In the genomic region with DNA sequence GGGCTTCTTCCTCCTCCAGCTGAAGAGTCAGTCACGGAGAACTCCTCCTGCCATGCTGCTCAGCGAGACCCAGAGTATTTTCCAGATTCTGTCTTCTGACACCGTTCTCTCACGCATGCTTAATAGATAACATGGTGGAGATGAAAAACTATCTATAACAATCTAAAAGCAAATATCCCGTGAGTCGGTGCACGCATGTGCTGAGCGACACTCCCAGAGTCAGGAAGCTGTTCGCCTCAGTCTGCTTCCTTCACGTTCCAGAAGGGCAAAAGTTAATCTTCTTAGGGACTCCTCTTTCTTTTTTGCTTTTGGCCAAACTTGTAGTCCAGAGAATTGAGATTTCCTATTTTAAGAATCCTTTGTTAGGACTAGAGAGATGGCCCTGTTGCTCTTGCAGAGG, we compare ENCODE assay signal across 16 mouse cellular contexts.
DNase-seq lines count a peak whose midpoint lies in the region; ATAC-seq and TF ChIP-seq lines count a peak whose summit lies in the region.
"Had no signal": no experiment of that assay in that cellular context is flagged by ENCODE, and none has a peak within 500 bp of the region (broad histone marks: within the 10 kb centered on the region; RNA-seq: fewer than 3 reads in every experiment).

No protein-coding gene starts in this region.

- no peak for TF ChIP-seq EP300 in heart, postnatal 0 days (IDR thresholded peaks at IDR 0.05; ENCODE audit: low read depth)

- no peak overlapping the region for H3K9ac ChIP-seq in heart, postnatal 0 days (replicated peaks; ENCODE audit: low read depth, low read length)
- H3K9ac ChIP-seq in ES-E14 (ENCODE audit: insufficient read depth, low read depth, low read length, poor library complexity, severe bottlenecking): no peak overlapping the region
- no peak overlapping the region for H3K9ac ChIP-seq in hindbrain, embryonic 16.5 days (ENCODE audit: low read depth, low read length)
- no peak overlapping the region for H3K9ac ChIP-seq in midbrain, embryonic 16.5 days (ENCODE audit: low read depth, low read length)
- H3K9ac ChIP-seq: embryonic facial prominence, embryonic 12.5 days; liver, embryonic 14.5 days had no signal

- peak overlapping the region; percentile 30; the same call in 1 of the 2 replicates for H3K4me2 ChIP-seq in heart, postnatal 0 days (ENCODE audit: low read depth, low read length)
- H3K4me2 ChIP-seq in hindbrain, embryonic 16.5 days (ENCODE audit: low read length): peak overlapping the region; percentile 33
- peak overlapping the region; percentile 19 for H3K4me2 ChIP-seq in midbrain, embryonic 16.5 days (ENCODE audit: low read length)
- H3K4me2 ChIP-seq: embryonic facial prominence, embryonic 12.5 days had no signal

- H3K4me3 ChIP-seq in heart, postnatal 0 days (ENCODE audit: low read depth, low read length): no peak overlapping the region
- H3K4me3 ChIP-seq in ES-E14 (ENCODE audit: insufficient read depth in 1 of 2, low read depth in 1 of 2, low read length in 2 of 2, poor library complexity in 1 of 2, severe bottlenecking in 1 of 2): peak overlapping the region; percentile 10 to 37; a peak in 3 of 4 replicates
- no peak overlapping the region for H3K4me3 ChIP-seq in hindbrain, embryonic 16.5 days (ENCODE audit: low read length)
- H3K4me3 ChIP-seq in midbrain, embryonic 16.5 days (ENCODE audit: low read depth, low read length): no peak overlapping the region
- H3K4me3 ChIP-seq: embryonic facial prominence, embryonic 12.5 days; limb, embryonic 10.5 days; myocyte had no signal

- ATAC-seq in heart, postnatal 0 days (ENCODE audit: insufficient read depth, low read depth): no peak
- ATAC-seq in hindbrain, embryonic 16.5 days: no peak
- ATAC-seq in midbrain, embryonic 16.5 days: 0 out of 2 replicates have a peak, but pooled peaks have one; percentile 42

- H3K27me3 ChIP-seq in heart, postnatal 0 days (ENCODE audit: control insufficient read depth, insufficient read depth, low read length): no peaks in the 10 kb centered on the region
- no peaks in the 10 kb centered on the region for H3K27me3 ChIP-seq in hindbrain, embryonic 16.5 days (replicated peaks; ENCODE audit: control insufficient read depth, insufficient read depth, low read length)
- no peaks in the 10 kb centered on the region for H3K27me3 ChIP-seq in midbrain, embryonic 16.5 days (ENCODE audit: control insufficient read depth, insufficient read depth, low read depth, low read length)
- H3K27me3 ChIP-seq: embryonic facial prominence, embryonic 12.5 days had no signal

- DNase-seq in heart, postnatal 0 days (ENCODE audit: low spot score): no peak
- DNase-seq in heart, postnatal 4 days: no peak
- no peak for DNase-seq in ES-E14 (ENCODE audit: low read depth, low spot score)
- DNase-seq in layer of hippocampus, postnatal 10 days (ENCODE audit: low spot score in 2 of 2): no peak
- no peak for DNase-seq in ovary, postnatal 14 days (ENCODE audit: low spot score)
- DNase-seq: adrenal gland, adult 8-10 months; cerebellum, adult 9-11 months; lung, postnatal 4 days; spleen, adult 18-20 months; thymus, adult 18-20 months had no signal

- in situ Hi-C loops in ES-E14 (cut with MboI; ENCODE audit: low sequenced_read_pairs in 2 of 2, unreplicated experiment in 2 of 2): loop anchor here in 1 of 2 experiments (25.0 kb wide), 1 partner anchor 293 kb away; no protein-coding TSS in a partner anchor

- no peak for TF ChIP-seq CTCF in heart, postnatal 0 days (IDR thresholded peaks at IDR 0.05; ENCODE audit: low read depth)

- no peaks in the 10 kb centered on the region for H3K36me3 ChIP-seq in heart, postnatal 0 days (replicated peaks; ENCODE audit: control insufficient read depth, insufficient read depth, low read length)
- H3K36me3 ChIP-seq in ES-E14 (ENCODE audit: control insufficient read depth, insufficient read depth, low read length, poor library complexity, severe bottlenecking): no peaks in the 10 kb centered on the region
- no peaks in the 10 kb centered on the region for H3K36me3 ChIP-seq in hindbrain, embryonic 16.5 days (ENCODE audit: control insufficient read depth, insufficient read depth, low read length)
- no peaks in the 10 kb centered on the region for H3K36me3 ChIP-seq in midbrain, embryonic 16.5 days (ENCODE audit: control insufficient read depth, insufficient read depth, low read length)
- H3K36me3 ChIP-seq: embryonic facial prominence, embryonic 12.5 days; limb, embryonic 10.5 days had no signal

- 41% methylated on average over 10 of the region's 10 CpGs for WGBS in heart, postnatal 0 days
- WGBS in hindbrain, embryonic 16.5 days: 45% methylated on average over 10 of the region's 10 CpGs
- 30% methylated on average over 10 of the region's 10 CpGs for WGBS in midbrain, embryonic 16.5 days

- H3K9me3 ChIP-seq in heart, postnatal 0 days (replicated peaks; ENCODE audit: control insufficient read depth, low read length): no peaks in the 10 kb centered on the region
- H3K9me3 ChIP-seq in ES-E14 (ENCODE audit: control insufficient read depth, insufficient read depth, low read depth, low read length): no peaks in the 10 kb centered on the region
- no peaks in the 10 kb centered on the region for H3K9me3 ChIP-seq in hindbrain, embryonic 16.5 days (ENCODE audit: control insufficient read depth, low read length)
- H3K9me3 ChIP-seq in midbrain, embryonic 16.5 days (replicated peaks; ENCODE audit: control insufficient read depth, low read length, poor library complexity, severe bottlenecking): no peaks in the 10 kb centered on the region
- H3K9me3 ChIP-seq: embryonic facial prominence, embryonic 12.5 days; limb, embryonic 10.5 days had no signal

- H3K4me1 ChIP-seq in heart, postnatal 0 days (ENCODE audit: control insufficient read depth, insufficient read depth): no peaks in the 10 kb centered on the region
- H3K4me1 ChIP-seq in ES-E14 (ENCODE audit: control insufficient read depth in 2 of 2, insufficient read depth in 2 of 2, low read length in 2 of 2, poor library complexity in 1 of 2): peaks cover 8 to 15% of the 10 kb centered on the region in 2 experiments; a peak in 2 of 4 replicates
- peaks cover 4% of the 10 kb centered on the region; the same call in 1 of the 2 replicates for H3K4me1 ChIP-seq in hindbrain, embryonic 16.5 days (ENCODE audit: control insufficient read depth, insufficient read depth, low read depth, low read length)
- H3K4me1 ChIP-seq in midbrain, embryonic 16.5 days (ENCODE audit: control insufficient read depth, insufficient read depth, low read length): peaks cover 4% of the 10 kb centered on the region; the same call in 1 of the 2 replicates
- H3K4me1 ChIP-seq: embryonic facial prominence, embryonic 12.5 days had no signal

- no peak overlapping the region for H3K27ac ChIP-seq in heart, postnatal 0 days (ENCODE audit: low read depth)
- peak overlapping the region; percentile 70; the same call in 1 of the 2 replicates for H3K27ac ChIP-seq in ES-E14 (ENCODE audit: insufficient read depth, low read depth, low read length, poor library complexity, severe bottlenecking)
- no peak overlapping the region for H3K27ac ChIP-seq in hindbrain, embryonic 16.5 days (ENCODE audit: low read depth, low read length)
- no peak overlapping the region for H3K27ac ChIP-seq in midbrain, embryonic 16.5 days (ENCODE audit: low read length)
- H3K27ac ChIP-seq: embryonic facial prominence, embryonic 12.5 days; limb, embryonic 10.5 days; liver, embryonic 14.5 days had no signal

TF ChIP-seq in ES-E14, 5 proteins besides CTCF, POLR2A, EP300 and RAD21:
- TF ChIP-seq CHD2 (IDR thresholded peaks at IDR 0.05; ENCODE audit: low read depth, low read length): no peak
- no peak for TF ChIP-seq ZNF384 (IDR thresholded peaks at IDR 0.05; ENCODE audit: low read depth, low read length)
- no peak for TF ChIP-seq HCFC1 (IDR thresholded peaks at IDR 0.05; ENCODE audit: borderline replicate concordance, insufficient read depth, low read length)
- no peak for TF ChIP-seq ZC3H11A (IDR thresholded peaks at IDR 0.05; ENCODE audit: borderline replicate concordance, low read depth, low read length)
- TF ChIP-seq MAFK (IDR thresholded peaks at IDR 0.05; ENCODE audit: insufficient read depth, low read depth, low read length): no peak
TF ChIP-seq in ES-E14: peak in this region for 0.

Comparison
In these comparisons a context has a peak if more than half of its experiments do, and no peak if none do; other contexts are left out.
1. H3K4me3 ChIP-seq: peak in ES-E14 (2 of 2); none in heart, postnatal 0 days (single experiment), hindbrain, embryonic 16.5 days (single experiment) and midbrain, embryonic 16.5 days (single experiment).
2. Peak in every context shown above with its lines, with median percentiles within 50 percentile points of each other: H3K4me2 ChIP-seq.